Mouse (Mus musculus) CH12.LX (cell line): Measurements from ENCODE around the gene Epb41. TPM values are rescaled to one million over a fixed set of nuclear protein-coding genes. Genes with fewer than 3 reads are reported as not detected.

ENCODE experiments used
- DNase-seq: peaks from one replicate; pipeline ENCODE4 v3.0.0-alpha.2; 2013; ENCODE audit errors: extremely low read depth
- H3K27ac ChIP-seq: 2 replicates; pipeline ENCODE4 v1.5.1; 2012; ENCODE audit warnings: low read depth, mild to moderate bottlenecking, control low read depth, moderate library complexity; ENCODE audit not compliant: insufficient read depth
- H3K27me3 ChIP-seq: replicated peaks from 2 replicates; pipeline ENCODE3; 2012; ENCODE audit warnings: inconsistent platforms
- H3K36me3 ChIP-seq, 2 experiments: replicated peaks in 1 of 2; 2 replicates each; pipeline versions ENCODE3 to v1.6.1; 2012; ENCODE audit warnings: inconsistent platforms in 1 of 2, low read length in 1 of 2, mild to moderate bottlenecking in 1 of 2, mixed read lengths in 1 of 2, moderate library complexity in 1 of 2; ENCODE audit not compliant: control insufficient read depth in 1 of 2, insufficient read depth in 1 of 2
- H3K4me1 ChIP-seq, 2 experiments: 2 replicates each; pipeline ENCODE4 v1.6.1; 2012; ENCODE audit warnings: inconsistent platforms in 1 of 2, moderate library complexity in 1 of 2; ENCODE audit not compliant: insufficient read depth in 2 of 2, control insufficient read depth in 1 of 2
- H3K4me2 ChIP-seq: 2 replicates; pipeline ENCODE4 v1.6.1; 2012; ENCODE audit warnings: low read depth, mild to moderate bottlenecking, control low read depth; ENCODE audit not compliant: poor library complexity, insufficient read depth, severe bottlenecking
- H3K4me3 ChIP-seq, 3 experiments: fragments of 150-350 bp in 1 of 3; sonication (generic) in 1 of 3; replicated peaks in 1 of 3; 2 replicates each; pipeline versions ENCODE3 to v1.5.1; 2011 to 2012; ENCODE audit warnings: low read depth in 2 of 3, low read length in 2 of 3, mild to moderate bottlenecking in 2 of 3, moderate library complexity in 2 of 3, control low read depth in 1 of 3, improper control_type of control experiment in 1 of 3, inconsistent platforms in 1 of 3, mixed read lengths in 1 of 3; ENCODE audit not compliant: poor library complexity in 1 of 3
- H3K79me2 ChIP-seq: replicated peaks from 2 replicates; pipeline ENCODE4 v1.6.1; 2012; ENCODE audit warnings: mild to moderate bottlenecking, moderate library complexity; ENCODE audit not compliant: control insufficient read depth, poor library complexity, insufficient read depth, severe bottlenecking; ENCODE audit errors: extremely low read depth
- H3K9ac ChIP-seq: 2 replicates; pipeline ENCODE4 v1.6.1; 2012; ENCODE audit warnings: low read depth, mild to moderate bottlenecking, control low read depth, moderate library complexity; ENCODE audit not compliant: insufficient read depth
- H3K9me3 ChIP-seq: replicated peaks from 2 replicates; pipeline ENCODE3; 2012; ENCODE audit warnings: low read length, inconsistent platforms, mixed read lengths
- CHD1 ChIP-seq: IDR thresholded peaks from 2 replicates; pipeline ENCODE4 v1.6.1; 2012; ENCODE audit warnings: low read depth, low read length, improper control_type of control experiment, inconsistent platforms
- CHD2 ChIP-seq: IDR thresholded peaks from 2 replicates; pipeline ENCODE4 v1.6.1; 2011; ENCODE audit warnings: low read length, improper control_type of control experiment
- CTCF ChIP-seq, 2 experiments: IDR thresholded peaks in 1 of 2; conservative IDR thresholded peaks in 1 of 2; 2 replicates each; pipeline ENCODE4 v1.5.1; 2011 to 2012; ENCODE audit warnings: low read depth in 2 of 2, low read length in 2 of 2, improper control_type of control experiment in 1 of 2, inconsistent platforms in 1 of 2, mild to moderate bottlenecking in 1 of 2, moderate library complexity in 1 of 2
- E2F4 ChIP-seq: IDR thresholded peaks from 2 replicates; pipeline ENCODE4 v1.6.1; 2011; ENCODE audit warnings: low read depth, low read length, improper control_type of control experiment; ENCODE audit not compliant: insufficient replicate concordance
- ELF1 ChIP-seq: IDR thresholded peaks from 2 replicates; pipeline ENCODE4 v1.6.1; 2014; ENCODE audit warnings: low read depth, mild to moderate bottlenecking, inconsistent platforms, low read length, improper control_type of control experiment
- EP300 ChIP-seq: IDR thresholded peaks from 2 replicates; pipeline ENCODE4 v1.6.1; 2011; ENCODE audit warnings: low read length, improper control_type of control experiment
- ETS1 ChIP-seq: conservative IDR thresholded peaks from 2 replicates; pipeline ENCODE4 v1.6.1; 2012; ENCODE audit warnings: low read depth, mild to moderate bottlenecking, inconsistent platforms, low read length, improper control_type of control experiment, moderate library complexity
- GABPA ChIP-seq: IDR thresholded peaks from 2 replicates; pipeline ENCODE4 v1.6.1; 2012; ENCODE audit warnings: low read depth, low read length, improper control_type of control experiment, inconsistent platforms; ENCODE audit not compliant: insufficient replicate concordance
- IRF4 ChIP-seq: IDR thresholded peaks from 2 replicates; pipeline ENCODE4 v1.6.1; 2014; ENCODE audit warnings: low read depth, mild to moderate bottlenecking, inconsistent platforms, low read length, improper control_type of control experiment
- JUN ChIP-seq: IDR thresholded peaks from 2 replicates; pipeline ENCODE4 v1.6.1; 2011; ENCODE audit warnings: low read depth, mild to moderate bottlenecking, low read length, improper control_type of control experiment, moderate library complexity; ENCODE audit not compliant: insufficient read depth
- MAX ChIP-seq: IDR thresholded peaks from 2 replicates; pipeline ENCODE4 v1.6.1; 2011; ENCODE audit warnings: low read length, improper control_type of control experiment
- MAZ ChIP-seq: IDR thresholded peaks from 2 replicates; pipeline ENCODE4 v1.6.1; 2012; ENCODE audit warnings: low read depth, mild to moderate bottlenecking, inconsistent platforms, low read length, improper control_type of control experiment, moderate library complexity
- MYC ChIP-seq: IDR thresholded peaks from 2 replicates; pipeline ENCODE4 v1.6.1; 2011; ENCODE audit warnings: low read depth, mild to moderate bottlenecking, improper control_type of control experiment, low read length
- NELFE ChIP-seq: IDR thresholded peaks from 2 replicates; pipeline ENCODE4 v1.6.1; 2011; ENCODE audit warnings: low read depth, low read length, improper control_type of control experiment
- POLR2A ChIP-seq: IDR thresholded peaks from 2 replicates; pipeline ENCODE4 v1.6.1; 2011; ENCODE audit warnings: low read depth, mild to moderate bottlenecking, improper control_type of control experiment, low read length
- POLR2AphosphoS2 ChIP-seq: IDR thresholded peaks from 2 replicates; pipeline ENCODE4 v1.6.1; 2011; ENCODE audit warnings: low read depth, low read length, improper control_type of control experiment
- RAD21 ChIP-seq: IDR thresholded peaks from 2 replicates; pipeline ENCODE4 v1.6.1; 2011; ENCODE audit warnings: low read depth, mild to moderate bottlenecking, low read length, improper control_type of control experiment, moderate library complexity
- SIN3A ChIP-seq: IDR thresholded peaks from 2 replicates; pipeline ENCODE4 v1.6.1; 2012; ENCODE audit warnings: low read length, improper control_type of control experiment, inconsistent platforms
- UBTF ChIP-seq: IDR thresholded peaks from 2 replicates; pipeline ENCODE4 v1.6.1; 2012; ENCODE audit warnings: low read depth, mild to moderate bottlenecking, inconsistent platforms, low read length, improper control_type of control experiment, moderate library complexity
- ZC3H11A ChIP-seq: IDR thresholded peaks from 2 replicates; pipeline ENCODE4 v1.6.1; 2012; ENCODE audit warnings: low read depth, mild to moderate bottlenecking, inconsistent platforms, low read length, improper control_type of control experiment
- ZKSCAN1 ChIP-seq: IDR thresholded peaks from 2 replicates; pipeline ENCODE4 v1.6.1; 2012; ENCODE audit warnings: low read depth, inconsistent platforms, low read length, improper control_type of control experiment, borderline replicate concordance
- ZMIZ1 ChIP-seq: IDR thresholded peaks from 2 replicates; pipeline ENCODE4 v1.6.1; 2012; ENCODE audit warnings: low read depth, mild to moderate bottlenecking, inconsistent platforms, low read length, improper control_type of control experiment
- dilution Hi-C: fragments of 300-500 bp; cut with MboI; formaldehyde crosslinking; loops from 2 replicates; pipeline ENCODE4 v1.14.3; 2020; ENCODE audit warnings: low sequenced_read_pairs; ENCODE audit not compliant: extremely low pct_unique_long_range_greater_than_20kb, extremely low pct_ligation_motif_present
- in situ Hi-C: fragments of 300-500 bp; cut with MboI; formaldehyde crosslinking; loops from 3 replicates; pipeline ENCODE4 v1.14.3; 2019; ENCODE audit warnings: low sequenced_read_pairs, low pct_ligation_motif_present, low pct_unique_long_range_greater_than_20kb, mixed read lengths
- polyA plus RNA-seq: library from polyadenylated mRNA; unstranded; fragments of >175 nt; gene quantifications from 2 replicates; pipeline ENCODE4 v1.2.1, GENCODE M21; 2012; ENCODE audit warnings: low read depth; ENCODE audit not compliant: insufficient read length
- total RNA-seq, 2 experiments: library from RNA; depleted of rRNA; stranded (reverse); fragments of 300-350 nt in 1 of 2; fragments of >200 nt in 1 of 2; gene quantifications; 2 replicates each; pipeline ENCODE4 v1.2.3; 2012 to 2014

Epb41 gene
- total and polyA plus RNA-seq, 3 experiments, result 7.1 to 21.6 (median 10.0) TPM

DNA sequence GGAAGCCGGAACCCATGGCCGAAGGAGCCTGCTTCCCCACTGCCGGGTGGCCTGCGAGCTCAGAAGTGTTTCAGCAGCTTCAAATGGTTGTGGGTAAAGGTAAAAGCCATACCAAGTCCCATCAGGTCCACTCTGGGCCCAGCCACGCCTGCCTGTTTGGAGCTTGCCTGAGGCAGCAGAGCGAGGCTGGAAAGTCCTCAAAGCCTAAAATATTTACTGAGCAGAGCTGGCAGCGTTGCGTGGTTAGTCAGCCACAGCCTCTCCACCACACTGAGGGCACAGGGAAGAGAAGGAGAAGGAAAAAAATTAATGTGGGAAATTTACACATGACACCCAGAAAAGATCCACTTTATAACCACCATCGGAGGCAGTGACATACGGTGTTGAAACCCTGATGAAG is 161.6 kb downstream of the Epb41 start:
- H3K36me3 ChIP-seq, result peaks cover 0 to 3% of the 10 kb centered on the region in 2 experiments
- H3K9ac ChIP-seq, result no peak overlapping the region
- dilution Hi-C loops, result no loop called here
- in situ Hi-C loops, result no loop called here
- H3K27me3 ChIP-seq, result no peaks in the 10 kb centered on the region
- no peaks in the 10 kb centered on the region for H3K79me2 ChIP-seq
- DNase-seq, result no peak
- H3K4me2 ChIP-seq, result no peak overlapping the region
- H3K4me3 ChIP-seq, result no peak overlapping the region
- peaks cover 3% of the 10 kb centered on the region for H3K9me3 ChIP-seq
- peaks cover 4 to 28% of the 10 kb centered on the region in 2 experiments; a peak in 3 of 4 replicates for H3K4me1 ChIP-seq
- H3K27ac ChIP-seq, result no peak overlapping the region
- TF ChIP-seq GABPA (no peak), CTCF (conservative IDR thresholded peaks at IDR 0.05 in 1 of 2, IDR thresholded peaks at IDR 0.05 in 1 of 2; ENCODE audit: low read depth in 2 of 2, low read length in 2 of 2) (no peak), E2F4 (no peak), RAD21 (no peak), POLR2AphosphoS2 (no peak), MAX (no peak), ELF1 (no peak), IRF4 (no peak), CHD2 (no peak), POLR2A (no peak), ZMIZ1 (no peak), NELFE (no peak), ETS1 (no peak), CHD1 (no peak)

DNA sequence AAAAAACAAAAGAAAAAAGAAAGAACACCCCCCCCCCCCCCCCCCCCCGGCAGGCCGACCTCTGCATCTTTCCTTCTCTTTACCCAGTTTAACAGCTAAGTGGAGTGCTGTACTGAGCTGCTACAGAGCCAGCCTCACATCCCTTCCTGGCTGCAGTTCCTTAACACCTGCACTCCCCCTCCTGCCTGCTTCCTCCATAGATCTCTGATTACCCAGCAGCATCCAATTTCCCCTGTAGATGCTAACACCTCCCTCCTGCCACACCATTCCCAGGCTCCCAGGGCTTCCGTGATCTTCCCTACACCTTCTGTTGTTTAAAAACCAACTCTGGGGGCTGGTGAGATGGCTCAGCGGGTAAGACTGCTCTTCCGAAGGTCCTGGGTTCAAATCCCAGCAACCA is 163.6 kb downstream of the Epb41 start:
- Histone ChIP-seq H3K27ac (no peak overlapping the region), H3K4me2 (no peak overlapping the region)
- in situ Hi-C loops, result no loop called here

More for the DNA sequence above, 163.6 kb downstream of the Epb41 start:
- dilution Hi-C loops, result no loop called here
- no peaks in the 10 kb centered on the region for H3K27me3 ChIP-seq
- H3K9me3 ChIP-seq, result peaks cover 5% of the 10 kb centered on the region
- H3K9ac ChIP-seq, result no peak overlapping the region
- TF ChIP-seq CHD2 (no peak), ZC3H11A (no peak), UBTF (no peak), E2F4 (no peak), JUN (no peak), EP300 (no peak), MYC (no peak), ZKSCAN1 (no peak), MAZ (no peak), SIN3A (no peak), IRF4 (no peak)
- H3K79me2 ChIP-seq, result no peaks in the 10 kb centered on the region
- peaks cover 4 to 26% of the 10 kb centered on the region in 2 experiments; a peak in 3 of 4 replicates for H3K4me1 ChIP-seq
- DNase-seq, result no peak
- no peak overlapping the region for H3K4me3 ChIP-seq
- peaks cover 0 to 3% of the 10 kb centered on the region in 2 experiments for H3K36me3 ChIP-seq
